Mouse (Mus musculus) adrenal gland, postnatal 36 days (tissue): ENCODE measurements around the gene Gpr19. TPM values are rescaled to one million over a fixed set of nuclear protein-coding genes. Genes with fewer than 3 reads are reported as not detected.

Experiments used
- DNase-seq, 2 experiments: peaks; one replicate each; pipeline ENCODE4 v3.0.0; 2021; ENCODE audit warnings: mixed read lengths in 1 of 2
- long read RNA-seq, 2 experiments: library from polyadenylated mRNA; stranded (forward); transcript quantifications; one replicate each; pipeline ENCODE4 v2.0.0; 2021; ENCODE audit warnings: borderline sequencing depth in 2 of 2
- total RNA-seq, 2 experiments: library from RNA; stranded (reverse); gene quantifications; 2 replicates each; pipeline ENCODE4 v1.2.3; 2021

Gene Gpr19
- total RNA-seq: 1 to 10 TPM; 5.7 to 6.9 TPM
- long read RNA-seq, experiment 1, partial matches to known transcripts: 5 of 12 reads
- long read RNA-seq, experiment 1, other reads (novel, unspliced or antisense): 6 of 12 reads
- long read RNA-seq, experiment 2, partial matches to known transcripts: 4 of 5 reads
- long read RNA-seq, experiment 2, other reads (novel, unspliced or antisense): 1 of 5 reads

- DNase-seq: peak; percentile 95
Observed at GRCm38 (mm10) chr6:134898095-134898965, at the start of gene Gpr19. Gene Gpr19 (minus strand): TSS chr6:134898578.

GRCm38 (mm10) chr6:134947311-134948087, 49.1 kb upstream of the Gpr19 start:
- peak; percentile 63 to 76 for DNase-seq

- no peak for DNase-seq
Observed at GRCm38 (mm10) chr6:134946858-134947257, 48.5 kb upstream of the Gpr19 start.

GRCm38 (mm10) chr6:134946054-134946453, 47.7 kb upstream of the Gpr19 start:
- DNase-seq: no peak

GRCm38 (mm10) chr6:134943759-134944407, 45.5 kb upstream of the Gpr19 start:
- no peak for DNase-seq

- DNase-seq: no peak
Observed at GRCm38 (mm10) chr6:134939781-134940180, 41.4 kb upstream of the Gpr19 start.

GRCm38 (mm10) chr6:134934305-134934704, 35.9 kb upstream of the Gpr19 start:
- DNase-seq: no peak

- DNase-seq: no peak
Observed at GRCm38 (mm10) chr6:134933207-134933558, 34.8 kb upstream of the Gpr19 start.

- DNase-seq: no peak
Observed at GRCm38 (mm10) chr6:134932486-134933206, 34.3 kb upstream of the Gpr19 start.

GRCm38 (mm10) chr6:134931146-134931545, 32.8 kb upstream of the Gpr19 start:
- no peak for DNase-seq

- no peak for DNase-seq
Observed at GRCm38 (mm10) chr6:134930383-134930782, 32.0 kb upstream of the Gpr19 start.

GRCm38 (mm10) chr6:134929926-134930325, 31.5 kb upstream of the Gpr19 start:
- DNase-seq: no peak

GRCm38 (mm10) chr6:134928889-134929310, 30.5 kb upstream of the Gpr19 start:
- DNase-seq: peak in 1 of 2 experiments; percentile 27

- peak; percentile 87 to 90 for DNase-seq
Observed at GRCm38 (mm10) chr6:134928096-134928888, 29.9 kb upstream of the Gpr19 start.

- no peak for DNase-seq
Observed at GRCm38 (mm10) chr6:134927595-134928095, 29.3 kb upstream of the Gpr19 start.

- peak; percentile 79 to 85 for DNase-seq
Observed at GRCm38 (mm10) chr6:134926803-134927594, 28.6 kb upstream of the Gpr19 start.

- DNase-seq: no peak
Observed at GRCm38 (mm10) chr6:134926338-134926705, 27.9 kb upstream of the Gpr19 start.

GRCm38 (mm10) chr6:134925673-134926337, 27.4 kb upstream of the Gpr19 start:
- DNase-seq: no peak

- DNase-seq: no peak
Observed at GRCm38 (mm10) chr6:134924262-134924661, 25.9 kb upstream of the Gpr19 start.
